ENCODE assay signal across 12 mouse cellular contexts in the genomic region with DNA sequence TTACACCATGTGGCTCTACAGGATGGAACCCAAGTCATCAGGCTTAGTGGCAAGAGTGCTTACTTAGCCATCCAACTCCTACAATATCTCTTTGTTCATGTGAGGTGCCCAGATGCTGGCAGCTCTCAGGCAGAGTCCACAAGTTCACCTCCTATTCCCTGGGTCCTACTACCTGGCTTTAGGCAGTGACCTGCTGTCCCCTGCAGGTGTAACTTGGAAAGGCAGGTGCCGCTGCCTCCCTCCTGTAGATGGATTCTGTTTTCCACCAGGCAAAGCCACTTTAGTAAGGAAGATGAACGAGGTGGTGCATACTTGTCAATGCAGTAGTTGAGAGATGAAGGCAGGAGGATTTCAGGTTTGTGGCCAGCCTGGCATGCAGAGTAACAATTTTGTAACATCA. TPM values are rescaled to one million over a fixed set of nuclear protein-coding genes. Genes with fewer than 3 reads are reported as not detected.
DNase-seq lines count a peak whose midpoint lies in the region; ATAC-seq and TF ChIP-seq lines count a peak whose summit lies in the region.
"Had no signal": no experiment of that assay in that cellular context is flagged by ENCODE, and none has a peak within 500 bp of the region (broad histone marks: within the 10 kb centered on the region; RNA-seq: fewer than 3 reads in every experiment).

No protein-coding gene starts in this region.

- 51% methylated on average over 2 of the region's 2 CpGs for WGBS in midbrain, postnatal 0 days
- 41% methylated on average over 2 of the region's 2 CpGs for WGBS in midbrain, embryonic 13.5 days
- 35% methylated on average over 2 of the region's 2 CpGs for WGBS in lung, embryonic 14.5 days

- no peaks in the 10 kb centered on the region for H3K36me3 ChIP-seq in midbrain, postnatal 0 days (ENCODE audit: insufficient read depth, low read length)
- H3K36me3 ChIP-seq in midbrain, embryonic 13.5 days = no peaks in the 10 kb centered on the region
- H3K36me3 ChIP-seq in lung, embryonic 14.5 days (ENCODE audit: insufficient read depth) = no peaks in the 10 kb centered on the region
- H3K36me3 ChIP-seq: limb, embryonic 15.5 days; stomach, embryonic 15.5 days had no signal

- no peaks in the 10 kb centered on the region for H3K4me1 ChIP-seq in midbrain, postnatal 0 days (ENCODE audit: insufficient read depth, low read length)
- H3K4me1 ChIP-seq in midbrain, embryonic 13.5 days (replicated peaks) = no peaks in the 10 kb centered on the region
- H3K4me1 ChIP-seq in lung, embryonic 14.5 days (ENCODE audit: insufficient read depth) = no peaks in the 10 kb centered on the region
- H3K4me1 ChIP-seq: limb, embryonic 15.5 days; stomach, embryonic 15.5 days had no signal

- no peaks in the 10 kb centered on the region for H3K9me3 ChIP-seq in midbrain, postnatal 0 days (ENCODE audit: low read length)
- H3K9me3 ChIP-seq in midbrain, embryonic 13.5 days = no peaks in the 10 kb centered on the region
- H3K9me3 ChIP-seq in lung, embryonic 14.5 days (ENCODE audit: low read depth, low read length) = no peaks in the 10 kb centered on the region
- H3K9me3 ChIP-seq: limb, embryonic 15.5 days; stomach, embryonic 15.5 days had no signal

- H3K4me3 ChIP-seq in midbrain, postnatal 0 days (ENCODE audit: low read depth, low read length) = no peak overlapping the region
- no peak overlapping the region for H3K4me3 ChIP-seq in midbrain, embryonic 13.5 days (replicated peaks)
- H3K4me3 ChIP-seq in lung, embryonic 14.5 days (ENCODE audit: low read depth, low read length) = no peak overlapping the region
- H3K4me3 ChIP-seq: erythroblast, embryonic 14.5 days; limb, embryonic 15.5 days; stomach, embryonic 15.5 days had no signal

- DNase-seq in midbrain, postnatal 0 days (ENCODE audit: low spot score) = no peak
- peak; percentile 58 for DNase-seq in ZHBTc4 (ENCODE audit: low read depth, low spot score)
- peak; percentile 3 for DNase-seq in lung, embryonic 14.5 days
- DNase-seq in thymus, postnatal 36 days = peak; percentile 41 to 44
- DNase-seq in layer of hippocampus, adult 9-10 months (ENCODE audit: low spot score) = no peak
- no peak for DNase-seq in frontal cortex, postnatal 25 days (ENCODE audit: low spot score in 2 of 2)

- 0 out of 2 replicates have a peak, but pooled peaks have one; percentile 7 for TF ChIP-seq CTCF in midbrain, postnatal 0 days (IDR thresholded peaks at IDR 0.05)
- TF ChIP-seq CTCF in lung, embryonic 14.5 days (IDR thresholded peaks at IDR 0.05; ENCODE audit: low read depth) = peak; percentile 60

- no peak for ATAC-seq in midbrain, postnatal 0 days (ENCODE audit: low FRiP score)
- ATAC-seq in midbrain, embryonic 13.5 days = no peak
- ATAC-seq in lung, embryonic 14.5 days (ENCODE audit: insufficient read depth) = no peak

- no peak overlapping the region for H3K27ac ChIP-seq in midbrain, postnatal 0 days (ENCODE audit: low read depth, low read length)
- H3K27ac ChIP-seq in midbrain, embryonic 13.5 days = no peak overlapping the region
- H3K27ac ChIP-seq in lung, embryonic 14.5 days (ENCODE audit: low read depth) = no peak overlapping the region
- H3K27ac ChIP-seq: limb, embryonic 15.5 days; stomach, embryonic 15.5 days had no signal

- H3K9ac ChIP-seq in midbrain, postnatal 0 days (replicated peaks; ENCODE audit: low read length, poor library complexity, severe bottlenecking) = no peak overlapping the region
- H3K9ac ChIP-seq in midbrain, embryonic 13.5 days (replicated peaks) = no peak overlapping the region
- H3K9ac ChIP-seq in lung, embryonic 14.5 days = no peak overlapping the region
- H3K9ac ChIP-seq: limb, embryonic 15.5 days; stomach, embryonic 15.5 days had no signal

- H3K27me3 ChIP-seq in midbrain, postnatal 0 days (ENCODE audit: insufficient read depth, low read length) = no peaks in the 10 kb centered on the region; the same call in 1 of the 2 replicates
- H3K27me3 ChIP-seq in midbrain, embryonic 13.5 days = peaks cover 18% of the 10 kb centered on the region
- H3K27me3 ChIP-seq in lung, embryonic 14.5 days (ENCODE audit: insufficient read depth, low read length) = no peaks in the 10 kb centered on the region
- H3K27me3 ChIP-seq: stomach, embryonic 15.5 days had no signal

- H3K4me2 ChIP-seq in midbrain, postnatal 0 days (ENCODE audit: low read depth, low read length, poor library complexity, severe bottlenecking) = no peak overlapping the region
- H3K4me2 ChIP-seq in midbrain, embryonic 13.5 days (replicated peaks) = no peak overlapping the region
- no peak overlapping the region for H3K4me2 ChIP-seq in lung, embryonic 14.5 days
- H3K4me2 ChIP-seq: limb, embryonic 15.5 days; stomach, embryonic 15.5 days had no signal

RNA-seq across cellular contexts. Expression of a gene that starts 1.6 kb away (rescaled TPM):
- total RNA-seq in midbrain, postnatal 0 days (2014; rRNA removed) = not detected in 2 replicates
- polyA plus RNA-seq in midbrain, postnatal 0 days (2015; fragmentation: Nextera tagmentation; extraction: Ambion mirVana) = not detected in 2 replicates
- not detected in 2 replicates for polyA plus RNA-seq in midbrain, embryonic 13.5 days (2015; fragmentation: Nextera tagmentation; extraction: Ambion mirVana)
- polyA plus RNA-seq in lung, embryonic 14.5 days (2014; fragmentation: Nextera tagmentation; extraction: Ambion mirVana) = not detected in 2 replicates
- total RNA-seq: hematopoietic stem cell, adult 5-6 weeks had no signal
- polyA plus RNA-seq: erythroblast, embryonic 14.5 days; limb, embryonic 15.5 days; neural tube, embryonic 11.5 days; stomach, embryonic 15.5 days had no signal

RNA-seq across cellular contexts. Expression of a gene that starts 2.4 kb away (rescaled TPM):
- not detected in 2 replicates for total RNA-seq in midbrain, postnatal 0 days (2014; rRNA removed)
- not detected in 2 replicates for polyA plus RNA-seq in midbrain, postnatal 0 days (2015; fragmentation: Nextera tagmentation; extraction: Ambion mirVana)
- polyA plus RNA-seq in midbrain, embryonic 13.5 days (2015; fragmentation: Nextera tagmentation; extraction: Ambion mirVana) = not detected in 2 replicates
- polyA plus RNA-seq in lung, embryonic 14.5 days (2014; fragmentation: Nextera tagmentation; extraction: Ambion mirVana) = 0.24 TPM in 1 of 2 replicates, not detected in the other
- total RNA-seq: hematopoietic stem cell, adult 5-6 weeks had no signal
- polyA plus RNA-seq: erythroblast, embryonic 14.5 days; limb, embryonic 15.5 days; neural tube, embryonic 11.5 days; stomach, embryonic 15.5 days had no signal

RNA-seq across cellular contexts. Expression of a gene that starts 4.5 kb away (rescaled TPM):
- total RNA-seq in midbrain, postnatal 0 days (2014; rRNA removed) = 113 and 116 TPM in 2 replicates
- 91.6 and 92.5 TPM in 2 replicates for polyA plus RNA-seq in midbrain, postnatal 0 days (2015; fragmentation: Nextera tagmentation; extraction: Ambion mirVana)
- 116 and 121 TPM in 2 replicates for polyA plus RNA-seq in midbrain, embryonic 13.5 days (2015; fragmentation: Nextera tagmentation; extraction: Ambion mirVana)
- polyA plus RNA-seq in lung, embryonic 14.5 days (2014; fragmentation: Nextera tagmentation; extraction: Ambion mirVana) = 65.3 and 69.6 TPM in 2 replicates

RNA-seq across cellular contexts. Expression of a gene that starts 24.8 kb away (rescaled TPM):
- 81.8 and 97.2 TPM in 2 replicates for total RNA-seq in midbrain, postnatal 0 days (2014; rRNA removed)
- polyA plus RNA-seq in midbrain, postnatal 0 days (2015; fragmentation: Nextera tagmentation; extraction: Ambion mirVana) = 252 and 260 TPM in 2 replicates
- polyA plus RNA-seq in midbrain, embryonic 13.5 days (2015; fragmentation: Nextera tagmentation; extraction: Ambion mirVana) = 259 and 266 TPM in 2 replicates
- 102 and 104 TPM in 2 replicates for polyA plus RNA-seq in lung, embryonic 14.5 days (2014; fragmentation: Nextera tagmentation; extraction: Ambion mirVana)

RNA-seq across cellular contexts. Expression of a gene that starts 25.6 kb away (rescaled TPM):
- 0.24 and 0.55 TPM in 2 replicates for total RNA-seq in midbrain, postnatal 0 days (2014; rRNA removed)
- not detected in 2 replicates for polyA plus RNA-seq in midbrain, postnatal 0 days (2015; fragmentation: Nextera tagmentation; extraction: Ambion mirVana)
- 0.13 TPM in 1 of 2 replicates, not detected in the other for polyA plus RNA-seq in midbrain, embryonic 13.5 days (2015; fragmentation: Nextera tagmentation; extraction: Ambion mirVana)
- polyA plus RNA-seq in lung, embryonic 14.5 days (2014; fragmentation: Nextera tagmentation; extraction: Ambion mirVana) = 0.30 and 0.51 TPM in 2 replicates
- polyA plus RNA-seq: limb, embryonic 15.5 days; neural tube, embryonic 11.5 days had no signal

Comparison
In these comparisons a context has a peak if more than half of its experiments do, and no peak if none do; other contexts are left out.
1. DNase-seq: peak in ZHBTc4 (single experiment), lung, embryonic 14.5 days (single experiment) and thymus, postnatal 36 days (2 of 2); none in midbrain, postnatal 0 days (single experiment), layer of hippocampus, adult 9-10 months (single experiment) and frontal cortex, postnatal 25 days (0 of 2).